Mouse (Mus musculus) heart, adult 11 months (tissue): ENCODE data around the gene Parp11.

ENCODE experiments used
- DNase-seq: peaks from one replicate; pipeline ENCODE4 v3.0.0; 2022

Parp11 gene

GRCm38 (mm10) chr6:127446436-127446890, at the start of gene Parp11:
TSS of gene Parp11 (plus strand) at chr6:127446840.
- DNase-seq = peak; percentile 94

- DNase-seq = no peak
These were observed 48.6 kb upstream of the Parp11 start for GRCm38 (mm10) chr6:127398073-127398472.

GRCm38 (mm10) chr6:127401419-127401818, 45.2 kb upstream of the Parp11 start:
- no peak for DNase-seq

- DNase-seq = no peak
These were observed 42.4 kb upstream of the Parp11 start for GRCm38 (mm10) chr6:127404070-127404810.

- no peak for DNase-seq
These were observed 41.0 kb upstream of the Parp11 start for GRCm38 (mm10) chr6:127405682-127406081.

GRCm38 (mm10) chr6:127407742-127408141, 38.9 kb upstream of the Parp11 start:
- no peak for DNase-seq

- DNase-seq = no peak
These were observed 29.0 kb upstream of the Parp11 start for GRCm38 (mm10) chr6:127417525-127418184.

- DNase-seq = no peak
These were observed 28.3 kb upstream of the Parp11 start for GRCm38 (mm10) chr6:127418322-127418721.

- DNase-seq = no peak
These were observed 26.5 kb upstream of the Parp11 start for GRCm38 (mm10) chr6:127420115-127420514.

- DNase-seq = no peak
These were observed 21.5 kb upstream of the Parp11 start for GRCm38 (mm10) chr6:127425095-127425494.

- DNase-seq = no peak
These were observed 15.9 kb upstream of the Parp11 start for GRCm38 (mm10) chr6:127430716-127431115.

GRCm38 (mm10) chr6:127431196-127431766, 15.4 kb upstream of the Parp11 start:
- no peak for DNase-seq

- no peak for DNase-seq
These were observed 12.6 kb upstream of the Parp11 start for GRCm38 (mm10) chr6:127433886-127434647.

GRCm38 (mm10) chr6:127434648-127434984, 12.0 kb upstream of the Parp11 start:
- DNase-seq = no peak

GRCm38 (mm10) chr6:127439063-127439462, 7.6 kb upstream of the Parp11 start:
- DNase-seq = no peak

GRCm38 (mm10) chr6:127439540-127440195, 7.0 kb upstream of the Parp11 start:
- no peak for DNase-seq

- DNase-seq = no peak
These were observed 6.1 kb upstream of the Parp11 start for GRCm38 (mm10) chr6:127440416-127441104.

- DNase-seq = no peak
These were observed 4.1 kb upstream of the Parp11 start for GRCm38 (mm10) chr6:127442584-127442983.

GRCm38 (mm10) chr6:127443910-127444309, 2.7 kb upstream of the Parp11 start:
- DNase-seq = no peak

- peak; percentile 90 for DNase-seq
These were observed 2.2 kb upstream of the Parp11 start for GRCm38 (mm10) chr6:127444466-127444865.

- DNase-seq = peak; percentile 86
These were observed 1.2 kb downstream of the Parp11 start for GRCm38 (mm10) chr6:127447686-127448460.
